Mouse (Mus musculus) brain, embryonic 14.5 days (tissue): ENCODE measurements around the gene Slc7a1.

Experiments used
- CTCF ChIP-seq: fragments of 200-500 bp; IDR thresholded peaks from 2 replicates; pipeline ENCODE4 v1.5.1; 2012; ENCODE audit warnings: inconsistent platforms, mild to moderate bottlenecking, moderate library complexity, borderline replicate concordance; ENCODE audit not compliant: insufficient read depth, insufficient read length; ENCODE audit errors: extremely low read depth
- POLR2A ChIP-seq: fragments of 200-500 bp; IDR thresholded peaks from 2 replicates; pipeline ENCODE4 v1.6.1; 2012; ENCODE audit warnings: mild to moderate bottlenecking, inconsistent platforms, borderline replicate concordance; ENCODE audit not compliant: poor library complexity, insufficient read depth, insufficient read length, severe bottlenecking; ENCODE audit errors: extremely low read depth

- TF ChIP-seq CTCF, result no peak
- TF ChIP-seq POLR2A, result no peak
These were observed 57.5 kb downstream of the Slc7a1 start for GRCm38 (mm10) chr5:148342061-148342741.
